Mouse (Mus musculus) midbrain, embryonic 15.5 days (tissue): Measurements from ENCODE around the gene Gfi1. TPM values are rescaled to one million over a fixed set of nuclear protein-coding genes. Genes with fewer than 3 reads are reported as not detected.
A peak's percentile ranks its signal among the peaks of the same experiment; 100 is the strongest.

Experiments used
- ATAC-seq: fragments of 200-750 bp; cut with Nextera tagmentation; replicated peaks from 2 replicates; pipeline ENCODE4 v1.8.0; 2017; ENCODE audit warnings: moderate TSS enrichment
- H3K27ac ChIP-seq: fragments of 300-500 bp; sonication (generic); 2 replicates; pipeline ENCODE4 v1.5.1; 2015; ENCODE audit warnings: mild to moderate bottlenecking, inconsistent platforms
- H3K27me3 ChIP-seq: fragments of 300-500 bp; sonication (generic); replicated peaks from 2 replicates; pipeline ENCODE4 v1.6.1; 2015; ENCODE audit warnings: inconsistent platforms
- H3K36me3 ChIP-seq: fragments of 300-500 bp; sonication (generic); replicated peaks from 2 replicates; pipeline ENCODE4 v1.6.1; 2015; ENCODE audit warnings: inconsistent platforms
- H3K4me1 ChIP-seq: fragments of 300-500 bp; sonication (generic); 2 replicates; pipeline ENCODE4 v1.6.1; 2015; ENCODE audit warnings: inconsistent platforms
- H3K4me2 ChIP-seq: fragments of 300-500 bp; sonication (generic); 2 replicates; pipeline ENCODE4 v1.6.1; 2015; ENCODE audit warnings: inconsistent platforms, mild to moderate bottlenecking, moderate library complexity
- H3K4me3 ChIP-seq: fragments of 300-500 bp; sonication (generic); 2 replicates; pipeline ENCODE4 v1.5.1; 2015; ENCODE audit warnings: mild to moderate bottlenecking, inconsistent platforms
- H3K9ac ChIP-seq: fragments of 300-500 bp; sonication (generic); 2 replicates; pipeline ENCODE4 v1.6.1; 2015; ENCODE audit warnings: mild to moderate bottlenecking, inconsistent platforms
- H3K9me3 ChIP-seq: fragments of 300-500 bp; sonication (generic); 2 replicates; pipeline ENCODE4 v1.6.1; 2016; ENCODE audit warnings: inconsistent platforms
- WGBS: fragments of 180-500 bp; shearing (Covaris S2); methylation state at CpG from one replicate; pipeline ENCODE4 v1.1.7; 2015; ENCODE audit warnings: mixed read lengths; 5-methylcytosine and 5-hydroxymethylcytosine counted together
- polyA plus RNA-seq: library from polyadenylated mRNA; unstranded; fragments of >200 nt; fragmentation: Nextera tagmentation; extraction: Ambion mirVana; gene quantifications from 2 replicates; pipeline ENCODE4 v1.2.1, GENCODE M21; 2015

The Gfi1 gene
- polyA plus RNA-seq, 1 experiment from 2014 or later: not detected

DNA sequence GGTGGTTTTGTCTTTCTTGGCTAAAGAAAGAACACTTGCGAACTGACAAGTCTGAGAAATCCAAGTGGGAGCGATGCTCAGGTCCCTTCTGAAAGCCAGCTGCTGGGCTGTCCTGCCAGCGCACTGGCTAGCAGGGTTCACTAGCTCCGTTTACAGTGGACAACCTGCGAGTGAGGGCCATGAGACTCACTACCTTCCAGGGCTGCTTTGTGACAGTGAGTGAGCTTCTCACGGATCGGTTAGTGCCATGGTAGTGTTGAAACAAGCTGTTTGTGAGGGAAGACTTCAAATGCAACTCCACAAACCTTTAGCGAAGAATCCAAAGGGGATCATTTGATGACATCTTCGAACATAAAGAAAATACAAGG, 37.4 kb downstream of the Gfi1 start:
- H3K36me3 ChIP-seq: no peaks in the 10 kb centered on the region
- peak; percentile 62 for ATAC-seq
- H3K4me1 ChIP-seq: 0 out of 2 replicates have a peak, but pooled peaks cover 5% of the 10 kb centered on the region
- peak overlapping the region; percentile 52 for H3K9ac ChIP-seq
- peak overlapping the region; percentile 69 for H3K4me2 ChIP-seq
- no peaks in the 10 kb centered on the region for H3K9me3 ChIP-seq
- H3K27ac ChIP-seq: peak overlapping the region; percentile 65; the same call in 1 of the 2 replicates
- 22% methylated on average over 9 of the region's 9 CpGs for WGBS
- H3K4me3 ChIP-seq: peak overlapping the region; percentile 52
- peaks cover 8% of the 10 kb centered on the region; the same call in 1 of the 2 replicates for H3K27me3 ChIP-seq

DNA sequence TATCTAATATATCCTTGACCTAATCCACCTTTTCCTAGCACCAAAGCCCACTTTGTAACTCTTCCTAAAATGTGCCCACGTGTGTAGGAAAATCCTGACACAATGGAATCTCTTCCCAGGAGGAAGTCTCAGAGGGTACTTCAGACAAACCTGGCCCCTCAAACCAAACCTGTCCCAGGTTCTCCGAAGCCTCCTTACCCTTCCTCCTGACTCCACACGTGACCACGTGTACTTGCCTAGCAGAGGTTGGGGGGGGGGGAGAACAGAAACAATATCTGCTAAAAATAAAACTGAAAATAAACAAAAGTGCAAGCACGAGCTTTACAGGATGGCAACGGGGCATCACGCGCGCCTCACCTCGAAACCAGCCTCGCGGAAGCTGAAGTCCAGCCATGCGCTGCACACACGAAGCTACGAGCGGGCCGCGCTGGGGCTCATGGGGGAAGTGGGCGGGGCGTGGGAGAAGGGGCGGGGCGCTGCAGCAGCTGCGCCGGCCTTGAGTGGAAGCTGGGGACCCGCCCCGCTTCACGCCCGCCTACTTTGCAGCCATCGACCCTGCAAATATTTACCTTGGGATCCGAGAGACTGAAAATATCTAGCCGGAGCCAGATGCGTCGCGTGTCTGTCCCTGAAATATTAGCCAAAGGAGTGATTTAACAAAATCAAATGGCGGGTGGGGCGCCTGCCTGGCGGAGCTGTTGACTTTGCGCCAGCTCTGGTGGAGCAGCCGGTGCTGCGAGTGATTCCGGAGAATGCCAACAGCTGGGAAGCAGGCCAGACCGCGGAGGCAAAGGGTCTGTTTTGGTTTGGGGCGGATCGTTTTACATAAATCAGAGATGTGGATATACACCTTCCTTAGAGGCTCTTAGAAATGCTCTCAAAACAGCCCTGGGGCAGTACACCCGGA, 38.0 kb downstream of the Gfi1 start:
- Histone ChIP-seq H3K4me3 (peak overlapping the region; percentile 52), H3K9me3 (no peaks in the 10 kb centered on the region), H3K9ac (peak overlapping the region; percentile 52), H3K4me2 (peak overlapping the region; percentile 69), H3K36me3 (no peaks in the 10 kb centered on the region), H3K27ac (peak overlapping the region; percentile 65), H3K27me3 (peaks cover 8% of the 10 kb centered on the region; the same call in 1 of the 2 replicates), H3K4me1 (0 out of 2 replicates have a peak, but pooled peaks cover 5% of the 10 kb centered on the region)
- peak; percentile 97 for ATAC-seq
- 16% methylated on average over 46 of the region's 46 CpGs for WGBS

GRCm38 (mm10) chr5:107687161-107687560, 38.7 kb downstream of the Gfi1 start:
- WGBS: 96% methylated on average over 5 of the region's 5 CpGs
- H3K9ac ChIP-seq: no peak overlapping the region
- no peak overlapping the region for H3K4me3 ChIP-seq
- peaks cover 8% of the 10 kb centered on the region; the same call in 1 of the 2 replicates for H3K27me3 ChIP-seq
- H3K4me2 ChIP-seq: no peak overlapping the region; the same call in 1 of the 2 replicates
- H3K36me3 ChIP-seq: no peaks in the 10 kb centered on the region
- no peaks in the 10 kb centered on the region for H3K9me3 ChIP-seq
- H3K4me1 ChIP-seq: 0 out of 2 replicates have a peak, but pooled peaks cover 5% of the 10 kb centered on the region
- H3K27ac ChIP-seq: no peak overlapping the region
- 0 out of 2 replicates have a peak, but pooled peaks have one; percentile 16 for ATAC-seq

DNA sequence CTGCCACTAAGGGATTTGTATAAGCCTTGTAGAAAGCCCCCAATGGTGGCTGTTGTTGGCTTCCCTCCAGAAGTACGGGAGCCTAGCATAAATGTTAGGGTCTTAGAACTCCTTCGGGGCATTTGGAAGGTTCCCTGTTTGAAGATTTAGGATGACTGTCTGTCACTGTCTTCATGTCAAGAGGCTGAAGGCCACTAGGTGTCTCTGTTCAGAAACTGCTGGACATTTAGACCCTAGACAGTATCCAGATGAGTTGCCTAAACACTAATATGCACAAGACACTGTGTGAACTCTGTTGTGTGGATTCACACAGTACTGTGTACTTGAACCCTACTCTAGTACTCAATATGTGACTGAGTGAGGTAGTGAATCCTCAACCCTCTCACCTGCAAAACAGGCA, 41.5 kb downstream of the Gfi1 start:
- no peak for ATAC-seq
- Histone ChIP-seq H3K36me3 (no peaks in the 10 kb centered on the region), H3K9ac (no peak overlapping the region), H3K9me3 (no peaks in the 10 kb centered on the region), H3K4me3 (no peak overlapping the region), H3K27me3 (0 out of 2 replicates have a peak, but pooled peaks cover 2% of the 10 kb centered on the region), H3K4me1 (0 out of 2 replicates have a peak, but pooled peaks cover 5% of the 10 kb centered on the region), H3K27ac (no peak overlapping the region), H3K4me2 (no peak overlapping the region)
- WGBS: 66% methylated on average over 2 of the region's 2 CpGs

DNA sequence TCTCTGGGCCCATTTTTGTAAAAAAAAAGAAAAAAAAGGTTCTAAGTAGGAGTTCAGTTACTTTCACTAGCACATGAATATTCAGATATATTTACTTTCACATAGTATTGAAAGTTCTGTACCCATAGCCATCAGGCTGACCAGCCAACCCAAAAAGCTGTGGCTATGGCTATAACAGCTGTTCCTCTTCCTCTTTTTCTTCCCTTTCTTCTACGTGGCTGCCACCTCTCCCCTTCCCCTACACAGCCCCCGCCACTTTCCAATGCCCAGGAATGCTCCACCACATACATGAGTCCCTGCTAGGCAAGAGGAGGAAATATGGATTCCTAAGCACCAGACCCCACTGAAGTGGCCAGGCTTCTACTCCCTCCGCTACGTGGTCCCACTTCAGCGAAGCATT, 44.5 kb downstream of the Gfi1 start:
- no peaks in the 10 kb centered on the region for H3K36me3 ChIP-seq
- no peak overlapping the region for H3K27ac ChIP-seq
- H3K4me3 ChIP-seq: no peak overlapping the region
- H3K9ac ChIP-seq: no peak overlapping the region
- no peaks in the 10 kb centered on the region for H3K4me1 ChIP-seq
- ATAC-seq: no peak
- H3K27me3 ChIP-seq: no peaks in the 10 kb centered on the region
- H3K9me3 ChIP-seq: no peaks in the 10 kb centered on the region
- H3K4me2 ChIP-seq: no peak overlapping the region
- WGBS: 85% methylated on average over 5 of the region's 5 CpGs

- 76% methylated on average over 5 of the region's 5 CpGs for WGBS
- no peak overlapping the region for H3K27ac ChIP-seq
- H3K9ac ChIP-seq: no peak overlapping the region
- no peaks in the 10 kb centered on the region for H3K4me1 ChIP-seq
- H3K36me3 ChIP-seq: no peaks in the 10 kb centered on the region
- H3K4me2 ChIP-seq: no peak overlapping the region
- H3K9me3 ChIP-seq: no peaks in the 10 kb centered on the region
- H3K4me3 ChIP-seq: no peak overlapping the region
- ATAC-seq: no peak
- H3K27me3 ChIP-seq: no peaks in the 10 kb centered on the region
Measured at GRCm38 (mm10) chr5:107678392-107678791, 47.4 kb downstream of the Gfi1 start.

Other genes starting within 250 kb of the Gfi1 start
- 0.41 and 0.81 TPM in 2 replicates for gene Gm42669, start 218.4 kb downstream of the Gfi1 start, polyA plus RNA-seq
- gene 1700028K03Rik, start 191.3 kb downstream of the Gfi1 start, polyA plus RNA-seq: 0.39 and 0.72 TPM in 2 replicates
- 21.3 and 23.2 TPM in 2 replicates for gene Rpap2, start 128.7 kb downstream of the Gfi1 start, polyA plus RNA-seq
- 33.3 and 36.3 TPM in 2 replicates for gene Glmn, start 128.1 kb downstream of the Gfi1 start, polyA plus RNA-seq
- 0.13 and 0.22 TPM in 2 replicates for gene Ube2d2b, start 104.1 kb upstream of the Gfi1 start, polyA plus RNA-seq
- 47.3 and 48.5 TPM in 2 replicates for gene Evi5, start 149.1 kb upstream of the Gfi1 start, polyA plus RNA-seq
- 63.8 and 64.8 TPM in 2 replicates for gene Rpl5, start 174.5 kb upstream of the Gfi1 start, polyA plus RNA-seq